Mouse (Mus musculus): ENCODE measurements around the gene Slc7a4. TPM values are rescaled to one million over a fixed set of nuclear protein-coding genes. Genes with fewer than 3 reads are reported as not detected.

The Slc7a4 gene
- polyA plus RNA-seq, 1 experiment from 2014 or later: 5.4 TPM

GRCm38 (mm10) chr16:17575870-17576824, 6.9 kb downstream of the Slc7a4 start:
- Histone ChIP-seq H3K4me2 (peak overlapping the region; percentile 93), H3K9me3 (replicated peaks; ENCODE audit: control insufficient read depth, low read length) (no peaks in the 10 kb centered on the region), H3K27ac (ENCODE audit: low read depth, low read length) (no peak overlapping the region), H3K4me3 (ENCODE audit: low read depth, low read length) (peak overlapping the region; percentile 63), H3K27me3 (ENCODE audit: control insufficient read depth, insufficient read depth, low read length) (peaks cover 50% of the 10 kb centered on the region), H3K36me3 (ENCODE audit: control insufficient read depth, insufficient read depth, low read length) (no peaks in the 10 kb centered on the region), H3K9ac (ENCODE audit: low read depth, low read length) (peak overlapping the region; percentile 71), H3K4me1 (ENCODE audit: control insufficient read depth, insufficient read depth, low read length) (no peaks in the 10 kb centered on the region)
- WGBS (ENCODE audit: insufficient replicate concordance): 13% methylated on average over 45 of the region's 45 CpGs
- no peak for ATAC-seq (replicated peaks; ENCODE audit: insufficient number of reproducible peaks, low FRiP score, low TSS enrichment)

- WGBS (ENCODE audit: insufficient replicate concordance): 22% methylated on average over 4 of the region's 4 CpGs
Observed at GRCm38 (mm10) chr16:17566186-17566585, 16.8 kb downstream of the Slc7a4 start.

GRCm38 (mm10) chr16:17564771-17565170, 18.2 kb downstream of the Slc7a4 start:
- H3K36me3 ChIP-seq (ENCODE audit: control insufficient read depth, insufficient read depth, low read length): no peaks in the 10 kb centered on the region
- H3K4me3 ChIP-seq (ENCODE audit: low read depth, low read length): no peak overlapping the region
- H3K4me1 ChIP-seq (ENCODE audit: control insufficient read depth, insufficient read depth, low read length): peaks cover 19% of the 10 kb centered on the region
- 57% methylated on average over 3 of the region's 3 CpGs for WGBS (ENCODE audit: insufficient replicate concordance)
- H3K27me3 ChIP-seq (ENCODE audit: control insufficient read depth, insufficient read depth, low read length): peaks cover 5% of the 10 kb centered on the region; the same call in 1 of the 2 replicates
- no peak overlapping the region for H3K9ac ChIP-seq (ENCODE audit: low read depth, low read length)
- H3K27ac ChIP-seq (ENCODE audit: low read depth, low read length): no peak overlapping the region
- H3K9me3 ChIP-seq (replicated peaks; ENCODE audit: control insufficient read depth, low read length): no peaks in the 10 kb centered on the region
- no peak for ATAC-seq (replicated peaks; ENCODE audit: insufficient number of reproducible peaks, low FRiP score, low TSS enrichment)
- H3K4me2 ChIP-seq: no peak overlapping the region

More at GRCm38 (mm10) chr16:17566186-17566585, 16.8 kb downstream of the Slc7a4 start:
- Histone ChIP-seq H3K27me3 (ENCODE audit: control insufficient read depth, insufficient read depth, low read length) (peaks cover 12% of the 10 kb centered on the region; the same call in 1 of the 2 replicates), H3K9me3 (replicated peaks; ENCODE audit: control insufficient read depth, low read length) (no peaks in the 10 kb centered on the region), H3K27ac (ENCODE audit: low read depth, low read length) (no peak overlapping the region), H3K9ac (ENCODE audit: low read depth, low read length) (no peak overlapping the region), H3K4me1 (ENCODE audit: control insufficient read depth, insufficient read depth, low read length) (peaks cover 10% of the 10 kb centered on the region), H3K36me3 (ENCODE audit: control insufficient read depth, insufficient read depth, low read length) (no peaks in the 10 kb centered on the region), H3K4me3 (ENCODE audit: low read depth, low read length) (no peak overlapping the region), H3K4me2 (no peak overlapping the region)
- no peak for ATAC-seq (replicated peaks; ENCODE audit: insufficient number of reproducible peaks, low FRiP score, low TSS enrichment)

GRCm38 (mm10) chr16:17564221-17564620, 18.8 kb downstream of the Slc7a4 start:
- Histone ChIP-seq H3K36me3 (ENCODE audit: control insufficient read depth, insufficient read depth, low read length) (no peaks in the 10 kb centered on the region), H3K4me2 (no peak overlapping the region), H3K4me1 (ENCODE audit: control insufficient read depth, insufficient read depth, low read length) (peaks cover 20% of the 10 kb centered on the region), H3K9ac (ENCODE audit: low read depth, low read length) (no peak overlapping the region), H3K27me3 (ENCODE audit: control insufficient read depth, insufficient read depth, low read length) (0 out of 2 replicates have a peak, but pooled peaks cover 4% of the 10 kb centered on the region), H3K9me3 (replicated peaks; ENCODE audit: control insufficient read depth, low read length) (no peaks in the 10 kb centered on the region), H3K4me3 (ENCODE audit: low read depth, low read length) (no peak overlapping the region), H3K27ac (ENCODE audit: low read depth, low read length) (no peak overlapping the region)
- WGBS (ENCODE audit: insufficient replicate concordance): 63% methylated on average over 2 of the region's 2 CpGs
- no peak for ATAC-seq (replicated peaks; ENCODE audit: insufficient number of reproducible peaks, low FRiP score, low TSS enrichment)

- no peak overlapping the region for H3K9ac ChIP-seq (ENCODE audit: low read depth, low read length)
- no peaks in the 10 kb centered on the region for H3K36me3 ChIP-seq (ENCODE audit: control insufficient read depth, insufficient read depth, low read length)
- H3K4me3 ChIP-seq (ENCODE audit: low read depth, low read length): no peak overlapping the region
- no peak overlapping the region for H3K27ac ChIP-seq (ENCODE audit: low read depth, low read length)
- H3K9me3 ChIP-seq (replicated peaks; ENCODE audit: control insufficient read depth, low read length): no peaks in the 10 kb centered on the region
- ATAC-seq (replicated peaks; ENCODE audit: insufficient number of reproducible peaks, low FRiP score, low TSS enrichment): no peak
- H3K4me2 ChIP-seq: no peak overlapping the region
- 0 out of 2 replicates have a peak, but pooled peaks cover 4% of the 10 kb centered on the region for H3K27me3 ChIP-seq (ENCODE audit: control insufficient read depth, insufficient read depth, low read length)
- 25% methylated on average over 1 of the region's 1 CpGs for whole genome bisulfite sequencing (ENCODE audit: insufficient replicate concordance)
- H3K4me1 ChIP-seq (ENCODE audit: control insufficient read depth, insufficient read depth, low read length): peaks cover 27% of the 10 kb centered on the region
Observed at GRCm38 (mm10) chr16:17563580-17563979, 19.4 kb downstream of the Slc7a4 start.

GRCm38 (mm10) chr16:17561751-17562208, 21.2 kb downstream of the Slc7a4 start, which contains the start of gene P2rx6:
Gene P2rx6 (plus strand): TSS chr16:17561885.
- 2% methylated on average over 10 of the region's 10 CpGs for WGBS (ENCODE audit: insufficient replicate concordance)
- Histone ChIP-seq H3K27ac (ENCODE audit: low read depth, low read length) (peak within 1 kb of the TSS; percentile 57), H3K36me3 (ENCODE audit: control insufficient read depth, insufficient read depth, low read length) (no peaks in the 10 kb centered on the region), H3K4me3 (ENCODE audit: low read depth, low read length) (peak within 1 kb of the TSS; percentile 38), H3K9ac (ENCODE audit: low read depth, low read length) (peak within 1 kb of the TSS; percentile 67), H3K4me1 (ENCODE audit: control insufficient read depth, insufficient read depth, low read length) (peaks cover 33% of the 10 kb centered on the region), H3K4me2 (peak within 1 kb of the TSS; percentile 78), H3K27me3 (ENCODE audit: control insufficient read depth, insufficient read depth, low read length) (no peaks in the 10 kb centered on the region), H3K9me3 (replicated peaks; ENCODE audit: control insufficient read depth, low read length) (no peaks in the 10 kb centered on the region)
- 0 out of 2 replicates have a peak, but pooled peaks have one; percentile 29 for ATAC-seq (replicated peaks; ENCODE audit: insufficient number of reproducible peaks, low FRiP score, low TSS enrichment)

GRCm38 (mm10) chr16:17561128-17561750, 21.8 kb downstream of the Slc7a4 start, which contains the start of gene Lrrc74b:
Gene Lrrc74b (minus strand): TSS chr16:17561247.
- WGBS (ENCODE audit: insufficient replicate concordance): 2% methylated on average over 22 of the region's 22 CpGs
- peak within 1 kb of the TSS; percentile 38 for H3K4me3 ChIP-seq (ENCODE audit: low read depth, low read length)
- H3K27ac ChIP-seq (ENCODE audit: low read depth, low read length): peak within 1 kb of the TSS; percentile 57
- H3K36me3 ChIP-seq (ENCODE audit: control insufficient read depth, insufficient read depth, low read length): no peaks in the 10 kb centered on the region
- H3K9ac ChIP-seq (ENCODE audit: low read depth, low read length): peak within 1 kb of the TSS; percentile 67
- H3K4me1 ChIP-seq (ENCODE audit: control insufficient read depth, insufficient read depth, low read length): peaks cover 33% of the 10 kb centered on the region
- no peaks in the 10 kb centered on the region for H3K27me3 ChIP-seq (ENCODE audit: control insufficient read depth, insufficient read depth, low read length)
- peak; percentile 72 for ATAC-seq (replicated peaks; ENCODE audit: insufficient number of reproducible peaks, low FRiP score, low TSS enrichment)
- peak within 1 kb of the TSS; percentile 78 for H3K4me2 ChIP-seq
- H3K9me3 ChIP-seq (replicated peaks; ENCODE audit: control insufficient read depth, low read length): no peaks in the 10 kb centered on the region

GRCm38 (mm10) chr16:17559396-17560027, 23.5 kb downstream of the Slc7a4 start:
- Histone ChIP-seq H3K4me3 (ENCODE audit: low read depth, low read length) (no peak overlapping the region), H3K9ac (ENCODE audit: low read depth, low read length) (peak overlapping the region; percentile 60)
- ATAC-seq (replicated peaks; ENCODE audit: insufficient number of reproducible peaks, low FRiP score, low TSS enrichment): no peak

More at GRCm38 (mm10) chr16:17559396-17560027, 23.5 kb downstream of the Slc7a4 start:
- no peaks in the 10 kb centered on the region for H3K36me3 ChIP-seq (ENCODE audit: control insufficient read depth, insufficient read depth, low read length)
- peaks cover 43% of the 10 kb centered on the region for H3K4me1 ChIP-seq (ENCODE audit: control insufficient read depth, insufficient read depth, low read length)
- H3K27me3 ChIP-seq (ENCODE audit: control insufficient read depth, insufficient read depth, low read length): no peaks in the 10 kb centered on the region
- peak overlapping the region; percentile 55 for H3K4me2 ChIP-seq
- no peak overlapping the region for H3K27ac ChIP-seq (ENCODE audit: low read depth, low read length)
- 58% methylated on average over 9 of the region's 9 CpGs for WGBS (ENCODE audit: insufficient replicate concordance)
- no peaks in the 10 kb centered on the region for H3K9me3 ChIP-seq (replicated peaks; ENCODE audit: control insufficient read depth, low read length)

Data from heart, embryonic 11.5 days (tissue).